Mouse (Mus musculus): ENCODE results near the gene Ctbp2. TPM values are rescaled to one million over a fixed set of nuclear protein-coding genes. Genes with fewer than 3 reads are reported as not detected.

The Ctbp2 gene
- total RNA-seq, 1 experiment, result 241 TPM

- H3K36me3 ChIP-seq (ENCODE audit: control insufficient read depth, insufficient read depth, low read length, poor library complexity, severe bottlenecking), result peaks cover 50% of the 10 kb centered on the region
- TF ChIP-seq CHD2 (IDR thresholded peaks at IDR 0.05; ENCODE audit: low read depth, low read length), result no peak
- TF ChIP-seq ZNF384 (IDR thresholded peaks at IDR 0.05; ENCODE audit: low read depth, low read length), result no peak
- no peak for TF ChIP-seq MAFK (IDR thresholded peaks at IDR 0.05; ENCODE audit: insufficient read depth, low read depth, low read length)
- no peak for TF ChIP-seq ZC3H11A (IDR thresholded peaks at IDR 0.05; ENCODE audit: borderline replicate concordance, low read depth, low read length)
- no peak for TF ChIP-seq HCFC1 (IDR thresholded peaks at IDR 0.05; ENCODE audit: borderline replicate concordance, insufficient read depth, low read length)
- no peak for DNase-seq (ENCODE audit: low read depth, low spot score)
- in situ Hi-C loops (cut with MboI; ENCODE audit: low sequenced_read_pairs in 2 of 2, unreplicated experiment in 2 of 2), result no loop called here
- peaks cover 6 to 43% of the 10 kb centered on the region in 2 experiments; a peak in 3 of 4 replicates for H3K4me1 ChIP-seq (ENCODE audit: control insufficient read depth in 2 of 2, insufficient read depth in 2 of 2, low read length in 2 of 2, poor library complexity in 1 of 2)
- no peak overlapping the region for H3K4me3 ChIP-seq (ENCODE audit: insufficient read depth in 1 of 2, low read depth in 1 of 2, low read length in 2 of 2, poor library complexity in 1 of 2, severe bottlenecking in 1 of 2)
- no peak overlapping the region for H3K9ac ChIP-seq (ENCODE audit: insufficient read depth, low read depth, low read length, poor library complexity, severe bottlenecking)
- H3K9me3 ChIP-seq (ENCODE audit: control insufficient read depth, insufficient read depth, low read depth, low read length), result no peaks in the 10 kb centered on the region
- no peak overlapping the region for H3K27ac ChIP-seq (ENCODE audit: insufficient read depth, low read depth, low read length, poor library complexity, severe bottlenecking)
Measured at GRCm38 (mm10) chr7:133060170-133060569, 64.0 kb downstream of the Ctbp2 start.

GRCm38 (mm10) chr7:133059517-133060104, 64.5 kb downstream of the Ctbp2 start:
- Histone ChIP-seq H3K9ac (ENCODE audit: insufficient read depth, low read depth, low read length, poor library complexity, severe bottlenecking) (no peak overlapping the region), H3K27ac (ENCODE audit: insufficient read depth, low read depth, low read length, poor library complexity, severe bottlenecking) (no peak overlapping the region), H3K36me3 (ENCODE audit: control insufficient read depth, insufficient read depth, low read length, poor library complexity, severe bottlenecking) (peaks cover 52% of the 10 kb centered on the region), H3K4me3 (ENCODE audit: insufficient read depth in 1 of 2, low read depth in 1 of 2, low read length in 2 of 2, poor library complexity in 1 of 2, severe bottlenecking in 1 of 2) (no peak overlapping the region), H3K4me1 (ENCODE audit: control insufficient read depth in 2 of 2, insufficient read depth in 2 of 2, low read length in 2 of 2, poor library complexity in 1 of 2) (peaks cover 6 to 45% of the 10 kb centered on the region in 2 experiments; a peak in 3 of 4 replicates), H3K9me3 (ENCODE audit: control insufficient read depth, insufficient read depth, low read depth, low read length) (no peaks in the 10 kb centered on the region)
- TF ChIP-seq HCFC1 (IDR thresholded peaks at IDR 0.05; ENCODE audit: borderline replicate concordance, insufficient read depth, low read length) (no peak), CHD2 (IDR thresholded peaks at IDR 0.05; ENCODE audit: low read depth, low read length) (no peak), ZNF384 (IDR thresholded peaks at IDR 0.05; ENCODE audit: low read depth, low read length) (no peak), ZC3H11A (IDR thresholded peaks at IDR 0.05; ENCODE audit: borderline replicate concordance, low read depth, low read length) (no peak), MAFK (IDR thresholded peaks at IDR 0.05; ENCODE audit: insufficient read depth, low read depth, low read length) (no peak)
- in situ Hi-C loops (cut with MboI; ENCODE audit: low sequenced_read_pairs in 2 of 2, unreplicated experiment in 2 of 2), result no loop called here
- DNase-seq (ENCODE audit: low read depth, low spot score), result no peak

DNA sequence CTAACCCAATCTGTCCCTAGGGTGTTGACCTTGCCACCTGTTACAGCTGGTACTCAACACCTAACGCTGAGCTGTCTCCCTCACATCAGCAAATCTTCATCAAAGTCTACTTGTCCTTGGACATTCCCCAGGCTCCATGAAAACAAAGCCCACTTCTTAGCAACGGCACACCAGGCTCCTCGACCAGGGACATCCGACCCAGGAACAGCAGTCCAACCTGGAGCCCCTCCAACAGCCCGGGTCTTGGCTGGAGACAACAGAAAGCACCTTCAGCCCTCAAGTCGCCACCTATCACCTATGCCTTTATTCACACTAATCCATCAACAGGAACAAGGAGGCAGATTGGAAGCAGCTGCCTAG, 65.0 kb downstream of the Ctbp2 start:
- TF ChIP-seq ZNF384 (IDR thresholded peaks at IDR 0.05; ENCODE audit: low read depth, low read length), result no peak
- no peak for TF ChIP-seq MAFK (IDR thresholded peaks at IDR 0.05; ENCODE audit: insufficient read depth, low read depth, low read length)
- no peak for TF ChIP-seq ZC3H11A (IDR thresholded peaks at IDR 0.05; ENCODE audit: borderline replicate concordance, low read depth, low read length)
- no peak for TF ChIP-seq CHD2 (IDR thresholded peaks at IDR 0.05; ENCODE audit: low read depth, low read length)
- in situ Hi-C loops (cut with MboI; ENCODE audit: low sequenced_read_pairs in 2 of 2, unreplicated experiment in 2 of 2), result no loop called here
- Histone ChIP-seq H3K9me3 (ENCODE audit: control insufficient read depth, insufficient read depth, low read depth, low read length) (no peaks in the 10 kb centered on the region), H3K4me3 (ENCODE audit: insufficient read depth in 1 of 2, low read depth in 1 of 2, low read length in 2 of 2, poor library complexity in 1 of 2, severe bottlenecking in 1 of 2) (no peak overlapping the region), H3K4me1 (ENCODE audit: control insufficient read depth in 2 of 2, insufficient read depth in 2 of 2, low read length in 2 of 2, poor library complexity in 1 of 2) (peaks cover 6 to 43% of the 10 kb centered on the region in 2 experiments; a peak in 3 of 4 replicates), H3K27ac (ENCODE audit: insufficient read depth, low read depth, low read length, poor library complexity, severe bottlenecking) (no peak overlapping the region), H3K36me3 (ENCODE audit: control insufficient read depth, insufficient read depth, low read length, poor library complexity, severe bottlenecking) (peaks cover 50% of the 10 kb centered on the region), H3K9ac (ENCODE audit: insufficient read depth, low read depth, low read length, poor library complexity, severe bottlenecking) (no peak overlapping the region)
- no peak for DNase-seq (ENCODE audit: low read depth, low spot score)

DNA sequence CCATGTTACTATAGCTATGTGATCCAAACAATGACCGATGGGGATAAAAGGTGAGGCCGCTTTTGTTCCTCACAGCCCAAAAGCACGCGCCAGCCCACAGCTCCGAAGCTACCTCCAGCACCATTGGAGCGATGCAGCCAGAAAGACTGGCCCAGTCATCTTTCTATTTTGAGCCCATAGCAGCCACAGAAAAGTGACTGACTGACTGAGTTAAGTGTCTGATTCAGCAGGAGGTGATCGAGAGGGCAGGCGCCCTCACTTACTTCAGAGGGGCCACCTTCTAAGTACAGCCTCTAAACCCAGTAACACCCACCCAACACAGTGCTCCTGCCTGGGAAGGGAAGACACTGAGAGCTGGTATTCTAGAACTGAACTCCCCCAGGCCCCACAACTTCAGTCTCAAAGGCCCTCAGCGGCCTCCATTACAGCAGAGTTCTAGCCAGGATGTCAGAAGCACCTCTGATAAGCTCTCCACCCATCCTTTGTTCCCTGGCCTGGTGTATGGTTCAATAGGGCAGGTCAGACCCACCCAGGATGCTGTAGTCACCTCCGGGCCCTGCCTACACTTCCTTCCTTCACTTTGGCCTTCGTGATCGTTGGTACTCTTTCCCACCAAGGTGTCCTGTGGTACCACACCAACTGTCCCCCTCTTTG, 65.5 kb downstream of the Ctbp2 start:
- H3K4me3 ChIP-seq (ENCODE audit: insufficient read depth in 1 of 2, low read depth in 1 of 2, low read length in 2 of 2, poor library complexity in 1 of 2, severe bottlenecking in 1 of 2), result no peak overlapping the region
- no peak overlapping the region for H3K27ac ChIP-seq (ENCODE audit: insufficient read depth, low read depth, low read length, poor library complexity, severe bottlenecking)
- DNase-seq (ENCODE audit: low read depth, low spot score), result no peak
- H3K9ac ChIP-seq (ENCODE audit: insufficient read depth, low read depth, low read length, poor library complexity, severe bottlenecking), result no peak overlapping the region
- no peaks in the 10 kb centered on the region for H3K9me3 ChIP-seq (ENCODE audit: control insufficient read depth, insufficient read depth, low read depth, low read length)
- TF ChIP-seq MAFK (IDR thresholded peaks at IDR 0.05; ENCODE audit: insufficient read depth, low read depth, low read length) (no peak), CHD2 (IDR thresholded peaks at IDR 0.05; ENCODE audit: low read depth, low read length) (no peak), ZC3H11A (IDR thresholded peaks at IDR 0.05; ENCODE audit: borderline replicate concordance, low read depth, low read length) (no peak), ZNF384 (IDR thresholded peaks at IDR 0.05; ENCODE audit: low read depth, low read length) (no peak), HCFC1 (IDR thresholded peaks at IDR 0.05; ENCODE audit: borderline replicate concordance, insufficient read depth, low read length) (no peak)
- H3K36me3 ChIP-seq (ENCODE audit: control insufficient read depth, insufficient read depth, low read length, poor library complexity, severe bottlenecking), result peaks cover 53% of the 10 kb centered on the region
- in situ Hi-C loops (cut with MboI; ENCODE audit: low sequenced_read_pairs in 2 of 2, unreplicated experiment in 2 of 2), result no loop called here
- H3K4me1 ChIP-seq (ENCODE audit: control insufficient read depth in 2 of 2, insufficient read depth in 2 of 2, low read length in 2 of 2, poor library complexity in 1 of 2), result peaks cover 8 to 43% of the 10 kb centered on the region in 2 experiments; a peak in 3 of 4 replicates
